Mouse (Mus musculus) lung, postnatal 0 days (tissue): ENCODE measurements around the gene Txndc11. TPM values are rescaled to one million over a fixed set of nuclear protein-coding genes. Genes with fewer than 3 reads are reported as not detected.

Experiments
- ATAC-seq: fragments of 200-750 bp; cut with Nextera tagmentation; 2 replicates; pipeline ENCODE4 v1.8.0; 2017; ENCODE audit warnings: moderate library complexity
- DNase-seq: peaks from one replicate; pipeline ENCODE4 v3.0.0-alpha.2; 2016; ENCODE audit warnings: low spot score
- H3K27ac ChIP-seq: fragments of 300-500 bp; sonication (generic); 2 replicates; pipeline ENCODE4 v1.5.1; 2014; ENCODE audit warnings: antibody characterized with exemption, mild to moderate bottlenecking, low read length, mixed read lengths
- H3K27me3 ChIP-seq: fragments of 300-500 bp; sonication (generic); replicated peaks from 2 replicates; pipeline ENCODE4 v1.6.1; 2014; ENCODE audit warnings: low read length, mixed read lengths; ENCODE audit not compliant: insufficient read depth
- H3K36me3 ChIP-seq: fragments of 300-500 bp; sonication (generic); 2 replicates; pipeline ENCODE4 v1.6.1; 2014; ENCODE audit warnings: low read length, mixed read lengths; ENCODE audit not compliant: insufficient read depth
- H3K4me1 ChIP-seq: fragments of 300-500 bp; sonication (generic); 2 replicates; pipeline ENCODE4 v1.6.1; 2014; ENCODE audit warnings: antibody characterized with exemption, low read depth, low read length, mixed read lengths; ENCODE audit not compliant: insufficient read depth
- H3K4me2 ChIP-seq: fragments of 300-500 bp; sonication (generic); replicated peaks from 2 replicates; pipeline ENCODE4 v1.6.1; 2014; ENCODE audit warnings: low read depth, mild to moderate bottlenecking, low read length, moderate library complexity, mixed read lengths
- H3K4me3 ChIP-seq: fragments of 300-500 bp; sonication (generic); 2 replicates; pipeline ENCODE4 v1.5.1; 2014; ENCODE audit warnings: low read depth, low read length
- H3K9ac ChIP-seq: fragments of 300-500 bp; sonication (generic); replicated peaks from 2 replicates; pipeline ENCODE4 v1.6.1; 2014; ENCODE audit warnings: low read depth, mild to moderate bottlenecking
- H3K9me3 ChIP-seq: fragments of 300-500 bp; sonication (generic); 2 replicates; pipeline ENCODE4 v1.6.1; 2016; ENCODE audit warnings: low read length, mixed read lengths
- CTCF ChIP-seq: IDR thresholded peaks from 2 replicates; pipeline ENCODE4 v1.5.1; 2016; ENCODE audit warnings: antibody characterized with exemption, mild to moderate bottlenecking
- EP300 ChIP-seq: IDR thresholded peaks from 2 replicates; pipeline ENCODE4 v1.6.1; 2016; ENCODE audit warnings: antibody characterized with exemption, mild to moderate bottlenecking, control low read depth
- WGBS: fragments of 180-500 bp; shearing (Covaris S2); extraction: QIAGEN DNeasy Blood & Tissue Kit; methylation state at CpG from one replicate; pipeline ENCODE4 v1.1.7; 2014; 5-methylcytosine and 5-hydroxymethylcytosine counted together
- polyA plus RNA-seq: library from polyadenylated mRNA; unstranded; fragments of >200 nt; fragmentation: Nextera tagmentation; extraction: Ambion mirVana; gene quantifications from 2 replicates; pipeline ENCODE4 v1.2.1, GENCODE M21; 2015

The Txndc11 gene
- polyA plus RNA-seq, 1 experiment from 2014 or later: 27.5 TPM

DNA sequence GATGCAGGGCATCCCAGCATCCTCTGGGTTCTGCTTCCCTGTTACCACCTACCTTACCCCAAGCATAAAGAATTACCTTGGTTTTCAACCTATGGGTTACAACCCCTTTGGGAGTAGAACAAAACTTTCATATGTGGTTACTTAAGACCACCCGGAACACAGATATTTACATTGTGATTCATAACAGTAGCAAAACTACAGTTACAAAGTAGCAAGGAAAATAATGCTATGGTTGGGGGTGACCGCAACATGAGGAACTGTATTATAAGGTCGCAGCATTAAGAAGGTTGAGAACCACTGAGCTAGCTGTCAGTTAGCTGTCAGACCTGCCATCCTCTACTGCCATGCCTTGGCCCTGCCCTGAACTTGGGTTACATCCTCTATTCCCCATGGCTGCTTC, 65.8 kb downstream of the Txndc11 start:
- WGBS: 88% methylated on average over 3 of the region's 3 CpGs
- ATAC-seq: no peak
- Histone ChIP-seq H3K27ac (peak overlapping the region; percentile 47; the same call in 1 of the 2 replicates), H3K4me2 (no peak overlapping the region), H3K9me3 (no peaks in the 10 kb centered on the region), H3K36me3 (peaks cover 16% of the 10 kb centered on the region; the same call in 1 of the 2 replicates), H3K9ac (no peak overlapping the region), H3K27me3 (no peaks in the 10 kb centered on the region), H3K4me3 (no peak overlapping the region), H3K4me1 (peaks cover 32% of the 10 kb centered on the region)
- DNase-seq: no peak
- TF ChIP-seq CTCF: no peak
- TF ChIP-seq EP300: no peak

DNA sequence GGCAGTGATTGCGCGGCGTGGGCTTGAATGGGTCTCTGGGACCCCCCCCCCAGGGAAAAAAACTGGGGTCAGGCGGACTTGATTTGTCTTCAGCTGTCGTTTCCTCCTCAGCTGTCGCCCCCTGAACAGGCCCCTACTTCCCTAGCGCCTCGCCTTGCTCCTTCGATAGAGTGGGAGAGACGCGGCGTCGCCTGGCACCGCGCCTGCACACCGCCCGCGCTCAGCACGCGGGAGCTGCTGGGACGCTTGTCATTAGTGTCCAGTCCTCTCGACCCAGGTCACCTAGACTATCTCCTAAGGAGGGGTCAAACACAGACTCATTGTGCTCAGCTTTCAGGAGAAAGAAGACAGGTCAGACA, 67.6 kb downstream of the Txndc11 start:
- Histone ChIP-seq H3K4me1 (peaks cover 43% of the 10 kb centered on the region), H3K27me3 (no peaks in the 10 kb centered on the region), H3K9ac (peak overlapping the region; percentile 81), H3K27ac (peak overlapping the region; percentile 93), H3K9me3 (no peaks in the 10 kb centered on the region), H3K4me2 (peak overlapping the region; percentile 92), H3K36me3 (no peaks in the 10 kb centered on the region), H3K4me3 (peak overlapping the region; percentile 79)
- peak; percentile 72 for DNase-seq
- no peak for TF ChIP-seq EP300
- under 1% methylated on average over 22 of the region's 22 CpGs for WGBS
- peak; percentile 16 for ATAC-seq

DNA sequence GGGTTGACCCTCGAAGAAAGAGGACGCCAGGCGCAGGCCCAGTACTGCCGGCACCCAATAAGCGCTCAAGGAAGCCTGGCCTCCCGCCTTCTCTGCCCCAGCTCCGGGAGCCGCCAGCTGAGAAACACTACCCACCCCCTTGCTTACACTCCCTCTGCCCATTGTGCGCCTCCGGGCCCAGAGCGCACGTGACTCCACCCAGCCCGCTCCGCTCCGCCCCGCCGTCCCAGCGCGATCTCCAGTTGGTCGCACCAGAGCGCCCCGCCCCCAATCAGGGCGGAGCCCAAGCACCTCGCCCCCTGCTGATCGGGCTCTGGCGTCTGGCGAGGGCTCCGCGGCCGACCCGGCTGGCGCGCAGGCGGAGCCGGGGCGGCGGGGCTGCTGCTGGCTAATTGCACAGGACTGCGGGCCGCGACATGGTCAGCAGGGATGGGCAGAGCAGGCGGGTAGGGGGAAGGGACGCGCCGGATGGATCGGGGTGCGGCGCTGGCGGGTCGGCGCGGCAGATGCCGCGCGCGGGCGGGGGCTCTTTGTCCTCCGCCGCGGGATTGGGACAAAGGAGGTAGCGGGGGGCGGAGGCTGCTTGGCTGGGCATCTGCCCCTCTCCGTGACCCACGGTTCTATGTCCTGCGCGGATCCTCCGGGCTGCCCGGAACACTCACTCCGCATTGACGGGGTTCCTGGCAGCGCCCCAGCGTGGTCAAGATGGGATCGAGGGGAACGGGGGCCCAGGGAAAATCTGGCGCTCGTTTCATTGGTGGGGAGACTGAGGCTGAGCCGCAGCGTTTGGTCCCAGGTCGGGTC, 68.2 kb downstream of the Txndc11 start, which contains the start of gene Litaf:
Litaf (minus strand) TSS at position 129 of the 804 bp plus-strand sequence.
- H3K4me3 ChIP-seq: peak within 1 kb of the TSS; percentile 79
- peaks cover 43% of the 10 kb centered on the region for H3K4me1 ChIP-seq
- WGBS: 2% methylated on average over 63 of the region's 78 CpGs
- H3K4me2 ChIP-seq: peak within 1 kb of the TSS; percentile 92
- TF ChIP-seq EP300 (no peak), CTCF (peak; percentile 58)
- H3K27me3 ChIP-seq: no peaks in the 10 kb centered on the region
- peak; percentile 99 for DNase-seq
- H3K9me3 ChIP-seq: no peaks in the 10 kb centered on the region
- peak within 1 kb of the TSS; percentile 81 for H3K9ac ChIP-seq
- H3K36me3 ChIP-seq: no peaks in the 10 kb centered on the region
- peak; percentile 98 for ATAC-seq
- H3K27ac ChIP-seq: peak within 1 kb of the TSS; percentile 93

DNA sequence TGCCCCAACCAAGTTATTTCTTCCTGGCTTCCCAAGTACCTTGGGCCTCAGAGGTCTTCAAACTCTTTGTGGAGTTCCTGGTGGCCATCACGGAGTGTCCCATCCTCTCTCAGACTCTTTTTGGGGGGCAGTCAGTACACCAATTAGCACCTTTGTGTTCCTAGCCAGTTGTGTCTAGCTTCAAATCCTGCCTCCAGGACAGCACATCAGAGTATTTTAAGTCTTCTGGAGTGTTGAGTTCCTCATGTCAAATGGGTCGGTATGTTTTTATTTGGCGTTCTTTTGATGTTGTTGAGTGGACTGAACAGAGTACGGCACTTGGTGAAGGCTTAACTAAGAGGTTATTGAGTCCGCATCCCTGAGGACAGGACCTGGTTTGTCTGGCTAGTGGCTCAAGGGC, 69.0 kb downstream of the Txndc11 start:
- Histone ChIP-seq H3K27ac (peak overlapping the region; percentile 60; the same call in 1 of the 2 replicates), H3K36me3 (no peaks in the 10 kb centered on the region), H3K27me3 (no peaks in the 10 kb centered on the region), H3K4me1 (peaks cover 38% of the 10 kb centered on the region), H3K4me3 (peak overlapping the region; percentile 79; the same call in 1 of the 2 replicates), H3K9me3 (no peaks in the 10 kb centered on the region), H3K4me2 (peak overlapping the region; percentile 92), H3K9ac (no peak overlapping the region)
- ATAC-seq: no peak
- 44% methylated on average over 5 of the region's 5 CpGs for WGBS
- no peak for DNase-seq
- TF ChIP-seq CTCF: no peak
- TF ChIP-seq EP300: no peak

DNA sequence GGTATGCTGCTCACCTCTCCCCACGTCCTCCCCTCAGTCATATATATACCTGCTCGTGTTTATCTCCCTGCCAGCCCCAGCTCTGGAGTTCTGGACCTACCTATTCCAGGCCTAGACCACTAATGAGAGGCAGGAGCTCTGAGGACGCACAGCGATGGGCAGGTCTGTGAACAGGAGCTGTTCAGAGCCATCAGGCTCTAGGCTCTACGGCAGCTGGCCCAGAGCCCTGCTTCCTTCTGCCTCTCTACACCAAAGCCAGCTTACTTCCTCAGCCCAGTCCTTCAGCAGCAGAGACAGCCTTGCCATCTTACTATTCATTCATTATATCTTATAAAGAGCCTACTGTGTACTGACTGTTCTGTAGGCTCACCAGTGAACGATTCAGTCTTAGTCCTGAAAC, 69.7 kb downstream of the Txndc11 start:
- Histone ChIP-seq H3K27ac (no peak overlapping the region), H3K9ac (no peak overlapping the region), H3K4me2 (no peak overlapping the region), H3K4me1 (peaks cover 31% of the 10 kb centered on the region), H3K9me3 (no peaks in the 10 kb centered on the region), H3K4me3 (no peak overlapping the region), H3K36me3 (no peaks in the 10 kb centered on the region), H3K27me3 (no peaks in the 10 kb centered on the region)
- TF ChIP-seq EP300 (no peak), CTCF (no peak)
- 81% methylated on average over 6 of the region's 6 CpGs for WGBS
- no peak for ATAC-seq
- no peak for DNase-seq

DNA sequence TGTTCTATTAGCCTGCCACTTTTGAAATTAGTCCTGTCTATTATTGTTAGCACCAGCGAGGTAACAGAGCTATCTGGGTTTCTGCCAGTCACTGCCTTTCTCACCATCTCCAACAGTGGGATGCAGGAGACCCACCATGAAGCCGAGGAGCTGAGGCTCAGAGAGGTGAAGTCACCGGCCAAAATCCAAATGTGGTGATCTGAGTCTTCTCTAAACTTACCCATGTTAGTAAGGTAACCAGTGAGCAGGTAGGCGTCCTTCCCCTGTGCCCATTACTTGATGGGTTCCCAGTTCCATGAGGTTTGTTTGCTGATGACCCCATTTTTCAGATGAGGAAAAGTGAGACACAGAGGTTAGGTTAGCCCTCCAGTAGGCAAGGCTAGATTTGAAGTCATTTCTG, 70.1 kb downstream of the Txndc11 start:
- no peak overlapping the region for H3K4me3 ChIP-seq
- H3K4me2 ChIP-seq: no peak overlapping the region
- H3K27me3 ChIP-seq: no peaks in the 10 kb centered on the region
- H3K36me3 ChIP-seq: no peaks in the 10 kb centered on the region
- DNase-seq (no peak), ATAC-seq (no peak)
- no peaks in the 10 kb centered on the region for H3K9me3 ChIP-seq
- no peak overlapping the region for H3K9ac ChIP-seq
- WGBS: 89% methylated on average over 4 of the region's 4 CpGs
- H3K4me1 ChIP-seq: peaks cover 28% of the 10 kb centered on the region
- H3K27ac ChIP-seq: no peak overlapping the region
- TF ChIP-seq EP300: no peak
- TF ChIP-seq CTCF: no peak
